Mouse (Mus musculus): ENCODE measurements around the gene Tpo.

Gene Tpo

DNA sequence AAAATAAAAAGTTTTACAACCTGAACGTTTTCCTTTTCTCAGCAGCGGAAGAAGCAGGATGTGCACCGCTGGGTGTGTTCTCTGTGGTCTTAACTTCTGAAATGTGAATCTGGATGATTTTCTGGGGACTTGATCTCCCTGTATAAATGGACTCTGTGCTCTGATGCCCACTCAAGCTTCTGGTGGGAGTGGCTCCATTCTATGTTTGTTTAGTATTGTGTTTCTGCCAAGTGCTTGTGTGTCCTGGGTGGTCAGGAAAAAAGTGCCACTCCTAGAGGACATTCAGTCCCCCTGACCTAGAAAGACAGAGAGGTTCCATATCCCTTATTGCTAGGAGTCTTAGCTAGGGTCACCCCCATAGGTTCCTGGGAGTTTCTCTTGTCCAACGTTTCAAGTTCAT is at the start of gene Tpo:
Gene Tpo (minus strand): TSS at position 101 of the 400 bp plus-strand sequence.
- DNase-seq (ENCODE audit: low spot score in 2 of 2), result no peak

- no peak for DNase-seq (ENCODE audit: low spot score in 2 of 2)
Observed at GRCm38 (mm10) chr12:30181721-30182120, 49.3 kb upstream of the Tpo start.

DNA sequence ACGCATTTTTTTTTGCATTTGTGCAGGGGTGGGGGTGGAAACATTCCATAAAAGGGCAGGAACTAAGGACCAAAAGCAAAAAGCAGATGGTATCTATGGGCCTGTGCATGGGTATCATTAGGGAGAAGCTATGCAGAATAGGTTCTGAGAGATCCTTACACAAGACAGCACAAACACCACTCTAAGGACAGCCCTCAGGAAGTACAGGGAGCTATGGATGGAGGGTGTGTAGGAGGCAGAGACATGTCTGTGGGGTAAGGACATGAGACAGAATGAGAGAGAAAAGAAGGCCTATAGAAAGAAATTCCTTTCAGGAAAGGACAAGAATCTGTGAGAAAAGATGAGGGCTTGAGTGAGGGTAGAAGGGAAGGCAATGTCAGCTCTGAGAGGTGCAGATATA is 47.2 kb upstream of the Tpo start:
- DNase-seq (ENCODE audit: low spot score in 2 of 2), result no peak

GRCm38 (mm10) chr12:30177966-30178365 is 45.5 kb upstream of the Tpo start:
- DNase-seq (ENCODE audit: low spot score in 2 of 2), result no peak

- DNase-seq (ENCODE audit: low spot score in 2 of 2), result no peak
Observed at GRCm38 (mm10) chr12:30177529-30177928, 45.1 kb upstream of the Tpo start.

- no peak for DNase-seq (ENCODE audit: low spot score in 2 of 2)
Observed at GRCm38 (mm10) chr12:30168491-30168890, 36.1 kb upstream of the Tpo start.

- no peak for DNase-seq (ENCODE audit: low spot score in 2 of 2)
Observed at GRCm38 (mm10) chr12:30164538-30164937, 32.1 kb upstream of the Tpo start.

DNA sequence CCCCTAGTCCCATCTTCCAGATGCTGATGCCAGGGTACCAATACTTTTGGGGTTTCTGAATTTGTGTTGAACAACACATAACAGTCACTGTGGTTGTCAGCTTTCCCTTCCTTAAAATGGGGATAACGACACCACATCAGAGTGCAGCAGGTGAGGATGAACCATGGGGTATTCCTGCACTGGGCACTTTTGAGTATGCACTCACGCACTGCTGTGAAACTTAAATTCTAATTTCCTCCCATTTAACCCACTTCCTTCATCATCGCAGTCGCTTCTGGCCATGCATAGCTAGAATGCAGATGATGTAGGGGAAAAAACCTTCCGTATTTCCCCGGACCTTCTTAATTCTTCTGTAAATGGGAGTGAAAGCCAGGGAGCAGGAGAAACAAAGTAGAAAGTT is 31.6 kb upstream of the Tpo start:
- no peak for DNase-seq (ENCODE audit: low spot score in 2 of 2)

- no peak for DNase-seq (ENCODE audit: low spot score in 2 of 2)
Observed at GRCm38 (mm10) chr12:30161731-30162406, 29.4 kb upstream of the Tpo start.

DNA sequence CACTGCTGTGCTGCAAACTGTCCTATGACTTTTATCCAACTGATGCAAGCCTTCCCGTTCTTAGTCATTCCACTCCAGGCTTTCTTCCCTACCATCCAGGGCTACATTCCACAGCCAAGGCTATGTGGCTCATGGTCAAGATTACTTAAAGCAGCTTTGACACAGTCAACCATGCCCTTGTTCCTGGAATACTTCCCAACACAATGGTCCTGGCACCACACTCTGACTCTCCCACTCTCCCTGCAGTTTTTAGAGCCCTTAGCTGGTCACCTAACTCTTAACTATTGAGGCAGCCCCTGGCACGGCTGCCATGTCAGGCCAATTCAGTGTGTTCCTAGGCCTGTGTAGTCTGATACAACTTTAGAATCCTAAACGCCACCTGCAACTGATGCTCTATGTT is 28.1 kb upstream of the Tpo start:
- peak in 1 of 2 experiments; percentile 30 for DNase-seq (ENCODE audit: low spot score in 2 of 2)

DNA sequence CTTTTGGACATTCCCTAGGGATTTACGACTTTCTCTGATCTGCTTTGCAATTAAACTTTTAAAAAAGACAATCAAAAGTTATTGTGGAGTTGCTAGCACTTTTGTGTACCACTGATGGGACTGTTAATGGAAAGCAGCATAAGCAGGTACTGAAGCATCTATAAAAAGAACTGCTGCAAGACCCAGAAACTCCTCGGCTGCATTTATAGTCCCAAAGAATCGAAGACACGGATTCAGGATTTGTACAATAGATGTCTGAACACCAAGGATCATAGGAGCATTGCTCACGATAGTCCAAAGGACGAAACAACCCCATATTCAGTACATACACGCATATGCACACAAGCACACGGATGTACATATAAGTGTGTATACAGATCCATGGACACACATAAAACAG is 27.4 kb upstream of the Tpo start:
- no peak for DNase-seq (ENCODE audit: low spot score in 2 of 2)

- DNase-seq (ENCODE audit: low spot score in 2 of 2), result peak in 1 of 2 experiments; percentile 3
Observed at GRCm38 (mm10) chr12:30154079-30154673, 21.8 kb upstream of the Tpo start.

DNA sequence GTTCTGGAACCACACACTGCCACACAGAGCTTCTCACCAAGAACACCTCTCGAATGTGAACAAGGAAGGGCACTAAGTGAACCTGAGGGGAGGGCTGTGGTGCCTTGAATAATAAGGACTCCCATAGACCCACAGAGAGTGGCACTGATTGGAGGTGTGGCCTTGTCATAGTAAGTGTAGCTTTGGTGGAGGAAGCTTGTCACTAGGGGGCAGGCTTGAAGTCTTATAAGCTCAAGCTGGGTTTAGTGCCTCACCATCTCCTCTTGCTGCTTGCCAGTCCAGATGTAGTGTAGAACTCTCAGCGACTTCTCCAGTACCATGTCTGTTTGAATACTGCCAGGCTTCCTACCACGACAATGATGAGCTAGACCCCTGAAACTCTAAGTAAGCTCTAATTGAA is 9.7 kb upstream of the Tpo start:
- no peak for DNase-seq (ENCODE audit: low spot score in 2 of 2)

DNA sequence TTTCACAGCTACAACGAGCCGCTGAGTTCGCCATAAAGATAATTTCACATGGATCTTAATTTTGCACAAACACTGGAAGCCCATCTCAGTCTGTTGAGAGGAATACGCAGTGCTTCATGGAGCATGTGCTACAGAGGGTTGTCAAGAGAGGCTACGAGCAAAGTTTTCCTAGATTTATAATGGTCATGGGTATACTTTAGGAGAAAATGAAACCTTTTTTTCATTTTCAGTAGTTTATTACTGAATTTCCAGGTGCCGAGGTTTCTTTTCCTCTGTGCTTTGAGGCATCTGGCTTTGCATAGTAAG is 3.1 kb downstream of the Tpo start:
- DNase-seq (ENCODE audit: low spot score in 2 of 2), result no peak

GRCm38 (mm10) chr12:30128561-30129410 is 3.6 kb downstream of the Tpo start:
- DNase-seq (ENCODE audit: low spot score in 2 of 2), result peak; percentile 34 to 72

GRCm38 (mm10) chr12:30122347-30122746 is 10.1 kb downstream of the Tpo start:
- no peak for DNase-seq (ENCODE audit: low spot score in 2 of 2)

GRCm38 (mm10) chr12:30112271-30112670 is 20.2 kb downstream of the Tpo start:
- no peak for DNase-seq (ENCODE audit: low spot score in 2 of 2)

- no peak for DNase-seq (ENCODE audit: low spot score in 2 of 2)
Observed at GRCm38 (mm10) chr12:30109646-30110605, 22.5 kb downstream of the Tpo start.

DNA sequence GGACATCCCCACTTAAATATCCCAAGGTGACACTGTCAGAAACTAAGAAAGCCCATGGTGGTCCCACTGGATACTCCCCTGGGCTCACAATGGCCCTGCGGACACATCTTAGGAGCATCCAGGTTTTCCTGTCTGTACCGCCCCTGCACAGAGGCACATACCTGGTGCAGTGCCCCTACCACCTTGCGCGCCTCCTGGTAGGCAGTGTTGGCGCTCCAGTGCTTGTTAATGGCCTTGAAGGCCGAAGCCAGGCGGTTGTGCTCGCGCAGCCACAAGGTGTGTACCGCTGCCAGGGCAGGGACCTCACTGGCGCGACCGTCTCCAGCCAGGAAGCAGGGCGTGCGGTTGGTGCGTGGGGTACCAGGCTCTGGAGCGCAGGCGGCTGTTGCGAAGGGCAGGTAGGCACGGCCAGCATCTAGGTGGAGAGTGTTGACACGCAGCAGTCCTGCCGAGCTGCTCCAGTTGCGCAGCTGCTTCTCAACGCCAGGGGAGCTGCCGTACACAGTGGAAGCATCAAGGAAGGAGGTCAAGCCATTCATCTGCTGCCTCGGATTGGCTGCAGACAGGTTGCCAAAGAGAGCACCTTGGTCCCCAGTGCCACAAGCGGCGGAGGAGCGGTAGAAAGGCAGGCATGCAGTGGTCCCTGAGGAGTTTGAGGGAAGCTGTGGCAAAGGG is 29.4 kb downstream of the Tpo start:
- peak in 1 of 2 experiments; percentile 4 for DNase-seq (ENCODE audit: low spot score in 2 of 2)

DNA sequence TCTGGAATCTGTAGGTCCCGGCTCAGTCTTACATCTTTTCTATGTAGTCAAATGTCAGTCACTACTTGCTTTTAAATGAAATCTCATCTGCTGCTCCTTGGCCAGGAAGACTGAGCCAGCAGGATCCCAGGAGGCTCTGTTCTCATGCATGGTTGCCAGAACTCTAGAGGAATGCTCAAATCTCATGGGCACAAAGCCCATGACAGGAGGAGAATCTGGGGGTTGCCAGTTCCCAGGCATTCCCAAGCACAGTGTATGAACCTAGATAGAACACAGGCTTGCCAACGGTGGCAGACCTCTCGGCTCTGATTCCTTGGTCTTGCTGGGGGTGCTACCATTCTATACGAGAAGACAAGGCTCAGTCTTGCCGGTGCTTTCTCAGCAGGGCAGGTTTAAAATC is 40.3 kb downstream of the Tpo start:
- DNase-seq (ENCODE audit: low spot score in 2 of 2), result peak in 1 of 2 experiments; percentile 16

GRCm38 (mm10) chr12:30083971-30084370 is 48.5 kb downstream of the Tpo start:
- no peak for DNase-seq (ENCODE audit: low spot score in 2 of 2)
